Mouse (Mus musculus) megakaryocyte-erythroid progenitor cell, adult 5-6 weeks (primary cell): ENCODE results near the gene Ccdc162. TPM values are rescaled to one million over a fixed set of nuclear protein-coding genes. Genes with fewer than 3 reads are reported as not detected.

Experiments used
- ATAC-seq: replicated peaks from 2 replicates; pipeline ENCODE4 v1.8.0; 2016; ENCODE audit warnings: mild to moderate bottlenecking, inconsistent platforms; ENCODE audit not compliant: severe bottlenecking, poor library complexity, low FRiP score, low TSS enrichment
- total RNA-seq, 2 experiments: library from RNA; stranded (forward) in 1 of 2; stranded (reverse) in 1 of 2; fragments of 200-1000, 215-1000 nt in 1 of 2; fragments of >200 nt in 1 of 2; fragmentation: Nextera tagmentation in 1 of 2; gene quantifications; 2 replicates each; pipeline ENCODE4 v1.2.3; 2014 to 2017

Ccdc162 gene
- total RNA-seq, 2 experiments from 2014 or later = not detected

- ATAC-seq = peak; percentile 80
These were observed 197.9 kb downstream of the Ccdc162 start for GRCm38 (mm10) chr10:41518508-41518980.

DNA sequence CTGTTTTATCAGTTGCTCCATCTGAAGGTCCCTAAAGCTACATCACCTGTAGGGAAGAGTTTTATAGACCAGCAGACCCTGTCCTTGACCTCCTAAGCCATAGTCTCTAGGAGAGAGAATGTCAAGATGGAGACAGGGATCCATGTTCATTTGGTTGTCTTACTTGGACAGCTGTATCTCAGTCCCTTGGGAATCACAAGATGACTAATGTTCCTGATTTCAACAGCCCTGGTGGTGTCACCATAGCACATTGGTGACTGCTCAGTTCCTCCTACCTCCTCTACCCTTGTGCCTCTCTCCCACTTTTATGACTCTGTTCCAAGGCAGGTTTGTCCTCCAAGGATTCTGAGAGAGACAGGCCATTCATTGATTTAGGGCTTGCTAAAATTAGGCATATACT, 201.5 kb downstream of the Ccdc162 start:
- no peak for ATAC-seq

DNA sequence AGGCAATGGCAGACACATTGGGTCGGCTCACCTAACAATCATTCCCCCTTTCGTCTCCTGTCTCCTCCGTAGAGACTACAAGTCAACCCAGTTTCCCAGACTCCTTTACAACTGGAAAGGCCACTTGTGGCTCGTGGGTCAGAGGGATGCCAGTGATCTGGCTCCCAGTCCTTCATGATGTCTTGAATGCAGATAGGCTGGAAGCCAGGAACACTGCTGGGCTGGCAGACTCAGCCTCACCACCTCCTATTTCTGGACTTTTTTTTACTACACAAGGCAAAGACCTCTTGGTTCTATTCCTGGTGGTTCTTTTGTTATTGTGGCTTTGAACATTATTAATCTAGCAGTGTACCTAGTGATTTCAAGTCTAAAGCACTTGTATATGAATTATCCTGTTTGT, 202.1 kb downstream of the Ccdc162 start:
- ATAC-seq = no peak

- ATAC-seq = 0 out of 2 replicates have a peak, but pooled peaks have one; percentile 56
These were observed 207.3 kb downstream of the Ccdc162 start for GRCm38 (mm10) chr10:41509160-41509559.

DNA sequence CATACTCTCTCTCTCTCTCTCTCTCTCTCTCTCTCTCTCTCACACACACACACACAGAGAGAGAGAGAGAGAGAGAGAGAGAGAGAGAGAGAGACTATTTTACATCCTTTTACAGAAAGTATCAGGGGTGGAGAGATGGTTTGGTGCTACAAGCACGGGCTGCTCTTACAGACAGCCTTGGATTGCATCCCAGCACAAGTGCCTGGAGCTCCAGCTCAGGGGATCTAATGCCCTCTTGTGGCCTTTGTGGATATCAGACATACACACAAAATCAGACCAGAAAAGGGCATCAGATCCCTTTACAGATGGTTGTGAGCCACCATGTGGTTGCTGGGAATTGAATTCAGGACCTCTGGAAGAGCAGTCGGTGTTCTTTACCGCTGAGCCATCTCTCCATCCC, 211.0 kb downstream of the Ccdc162 start:
- ATAC-seq = peak; percentile 70; the same call in 1 of the 2 replicates

DNA sequence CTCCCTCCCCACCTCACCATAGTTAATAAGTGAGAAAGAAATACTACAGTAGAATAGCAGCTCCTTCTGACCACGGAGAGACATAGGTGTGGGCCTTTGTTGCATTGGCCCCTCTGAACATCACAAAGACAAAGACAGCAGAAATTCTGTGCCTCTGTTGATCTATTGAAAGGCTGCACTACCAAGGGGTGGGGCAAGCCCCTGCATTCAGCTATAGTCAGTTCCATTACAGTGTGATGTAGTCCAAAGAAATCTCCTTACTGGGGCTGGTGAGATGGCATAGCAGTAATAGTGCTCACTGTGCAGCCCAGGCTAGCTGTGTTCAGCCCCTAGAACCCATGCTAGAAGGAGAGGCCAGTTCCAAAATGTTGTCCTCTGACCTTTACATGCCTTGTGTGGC, 211.4 kb downstream of the Ccdc162 start:
- no peak for ATAC-seq

DNA sequence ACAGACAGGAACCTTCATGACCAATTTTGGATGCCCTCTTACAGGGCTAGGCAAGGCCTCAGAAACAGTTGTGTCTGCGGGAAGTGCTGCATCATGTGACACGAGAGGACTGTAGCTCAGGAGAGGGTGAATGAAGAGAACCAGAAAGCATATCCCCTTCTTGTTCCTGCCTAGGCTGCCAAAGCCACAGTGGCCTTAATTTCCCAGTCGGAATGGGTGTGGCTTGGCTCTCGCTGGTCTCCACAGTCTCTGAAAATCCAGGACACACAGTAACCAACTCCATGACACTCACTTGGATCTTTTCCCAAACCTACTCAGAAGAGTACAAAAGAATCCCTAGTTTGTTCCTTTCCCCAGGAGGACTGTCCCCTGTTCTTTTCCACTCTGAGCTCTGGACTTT, 215.5 kb downstream of the Ccdc162 start:
- no peak for ATAC-seq

DNA sequence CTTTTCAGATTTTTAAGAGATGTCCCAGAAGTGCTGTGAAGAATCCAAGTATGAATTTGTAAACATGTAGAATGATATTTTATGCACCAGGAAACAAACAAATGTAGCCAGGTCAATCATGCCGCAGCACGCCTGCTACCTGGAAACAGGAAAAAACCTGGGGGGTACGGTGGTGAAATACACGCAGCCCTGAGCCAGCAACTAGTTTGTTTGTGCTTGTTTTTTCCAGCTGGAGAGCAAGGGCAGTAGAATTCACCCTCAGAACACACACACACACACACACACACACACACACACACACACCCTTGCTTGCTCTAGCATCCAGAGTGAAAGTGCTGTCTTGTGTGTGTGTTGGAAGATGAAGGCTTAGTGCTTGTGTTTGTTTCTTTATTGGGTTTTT, 225.3 kb downstream of the Ccdc162 start:
- no peak for ATAC-seq

- no peak for ATAC-seq
These were observed 225.9 kb downstream of the Ccdc162 start for GRCm38 (mm10) chr10:41490518-41490873.

DNA sequence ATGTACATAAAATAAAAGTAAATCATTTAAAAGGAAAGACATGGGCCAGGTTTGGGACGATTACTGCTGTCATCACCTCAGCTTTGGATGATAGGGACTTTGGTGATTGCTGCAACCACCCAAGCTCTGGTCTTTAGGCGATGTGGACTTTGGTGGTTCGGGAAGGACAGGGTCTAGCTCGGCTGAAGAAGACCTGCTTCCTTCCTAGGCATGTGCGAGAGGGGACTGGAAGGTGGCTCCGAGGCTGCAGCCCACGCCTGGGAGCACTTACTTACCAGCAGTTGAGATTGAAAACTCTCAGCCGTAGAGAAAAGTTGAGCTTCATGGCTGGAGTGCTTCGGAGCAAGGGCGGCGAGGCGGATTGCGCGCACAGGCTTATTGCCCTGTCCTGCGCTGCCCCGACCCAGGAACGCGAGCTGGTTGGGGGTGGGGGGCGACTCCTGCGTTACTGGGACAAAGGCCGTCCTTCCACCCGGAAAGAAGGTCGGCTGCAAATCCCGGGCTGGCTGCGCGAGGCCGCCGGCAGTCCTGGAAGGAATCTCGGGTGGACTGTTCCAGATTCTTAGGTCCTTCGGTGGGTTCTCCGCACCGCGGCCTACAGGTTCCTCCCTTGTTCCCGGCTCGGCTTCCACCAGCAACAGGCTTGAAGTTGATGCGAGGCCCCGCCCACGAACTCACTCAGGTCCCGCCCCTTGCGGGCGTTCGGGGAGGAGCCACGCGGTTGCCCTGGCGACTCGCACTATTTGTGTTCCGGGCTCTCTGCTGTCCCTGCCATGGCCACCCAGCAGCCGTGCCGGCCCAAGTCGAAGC, 226.5 kb downstream of the Ccdc162 start, which contains the start of the genes Smpd2 and Ppil6:
Smpd2 (minus strand) TSS at position 662 of the 810 bp plus-strand sequence.
Ppil6 (plus strand) TSS at position 732 of the 810 bp plus-strand sequence.
- ATAC-seq = peak; percentile 98

DNA sequence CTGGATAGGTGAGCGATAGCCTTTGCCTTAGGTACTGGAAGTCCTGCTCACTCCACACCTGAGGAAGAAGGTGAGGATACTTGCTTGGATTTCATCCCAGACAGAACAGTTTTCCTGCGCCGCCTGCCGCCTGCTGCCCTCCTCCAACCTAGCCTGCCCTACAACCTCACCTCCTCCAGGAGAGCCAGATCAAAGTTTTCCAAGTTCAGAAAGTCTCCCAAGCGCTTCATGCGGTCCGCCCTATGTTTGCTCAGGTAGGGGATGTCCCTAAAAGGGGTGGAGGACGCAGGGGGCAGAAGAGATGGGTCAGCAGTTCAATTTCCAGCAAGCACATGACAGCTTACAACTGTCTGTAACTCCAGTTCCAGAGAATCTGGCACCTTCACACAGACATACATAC, 227.1 kb downstream of the Ccdc162 start:
- no peak for ATAC-seq

DNA sequence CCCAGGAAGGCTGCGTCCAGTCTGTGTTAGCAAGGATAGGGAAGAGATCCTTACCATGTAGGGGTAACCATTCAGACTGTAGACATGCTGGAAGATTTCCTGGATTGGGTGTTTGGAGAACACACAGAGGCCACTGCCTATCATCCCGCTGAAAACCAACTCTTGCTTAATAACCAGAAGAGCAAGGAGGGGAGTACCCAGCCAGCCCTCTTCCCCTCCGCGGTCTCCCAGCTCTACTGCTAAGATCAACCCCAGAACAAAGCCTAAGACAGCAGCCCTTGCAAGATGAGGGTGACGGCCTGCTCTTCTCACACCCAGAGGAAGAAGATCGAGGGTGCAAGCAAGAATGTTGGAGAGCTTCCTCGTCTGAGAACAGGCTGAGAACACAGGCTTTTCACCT, 227.6 kb downstream of the Ccdc162 start:
- ATAC-seq = no peak

Other genes with a start within 250 kb of the Ccdc162 start
- gene Mical1, start 240.3 kb downstream of the Ccdc162 start, total RNA-seq (2014; fragmentation: Nextera tagmentation) = 2.6 and 19.8 TPM in 2 replicates
- gene Mical1, start 240.3 kb downstream of the Ccdc162 start, total RNA-seq (2017) = 1.9 and 14.4 TPM in 2 replicates
- gene Smpd2, start 226.3 kb downstream of the Ccdc162 start, total RNA-seq (2014; fragmentation: Nextera tagmentation) = 1.6 and 2.1 TPM in 2 replicates
- gene Smpd2, start 226.3 kb downstream of the Ccdc162 start, total RNA-seq (2017) = 3.1 and 3.2 TPM in 2 replicates
- 0.84 TPM in 1 of 2 replicates, not detected in the other for gene Ppil6, start 226.2 kb downstream of the Ccdc162 start, total RNA-seq (2014; fragmentation: Nextera tagmentation)
- gene Ppil6, start 226.2 kb downstream of the Ccdc162 start, total RNA-seq (2017) = not detected in 2 replicates
- 100 and 107 TPM in 2 replicates for gene Cd164, start 197.2 kb downstream of the Ccdc162 start, total RNA-seq (2014; fragmentation: Nextera tagmentation)
- 96.6 and 142 TPM in 2 replicates for gene Cd164, start 197.2 kb downstream of the Ccdc162 start, total RNA-seq (2017)
- 28.7 and 45.5 TPM in 2 replicates for gene Cep57l1, start 93.2 kb upstream of the Ccdc162 start, total RNA-seq (2014; fragmentation: Nextera tagmentation)
- gene Cep57l1, start 93.2 kb upstream of the Ccdc162 start, total RNA-seq (2017) = 41.5 and 50.0 TPM in 2 replicates
- gene Sesn1, start 93.3 kb upstream of the Ccdc162 start, total RNA-seq (2014; fragmentation: Nextera tagmentation) = 22.6 and 23.4 TPM in 2 replicates
- 20.4 and 24.6 TPM in 2 replicates for gene Sesn1, start 93.3 kb upstream of the Ccdc162 start, total RNA-seq (2017)